Comparison of ENCODE assay signal across 14 mouse cellular contexts in genomic region chr10:108172817-108173563, GRCm38 (mm10). TPM values are rescaled to one million over a fixed set of nuclear protein-coding genes. Genes with fewer than 3 reads are reported as not detected.
DNase-seq lines count a peak whose midpoint lies in the region; ATAC-seq and TF ChIP-seq lines count a peak whose summit lies in the region.
"Had no signal": no experiment of that assay in that cellular context is flagged by ENCODE, and none has a peak within 500 bp of the region (broad histone marks: within the 10 kb centered on the region; RNA-seq: fewer than 3 reads in every experiment).

No protein-coding gene starts in this region.

- no peak overlapping the region for H3K4me2 ChIP-seq in neural tube, embryonic 13.5 days
- no peak overlapping the region for H3K4me2 ChIP-seq in neural tube, embryonic 15.5 days
- H3K4me2 ChIP-seq: hindbrain, embryonic 13.5 days; neural tube, embryonic 12.5 days had no signal

- H3K36me3 ChIP-seq in neural tube, embryonic 13.5 days = no peaks in the 10 kb centered on the region
- H3K36me3 ChIP-seq in neural tube, embryonic 15.5 days = no peaks in the 10 kb centered on the region
- no peaks in the 10 kb centered on the region for H3K36me3 ChIP-seq in small intestine, adult 2 months (ENCODE audit: control insufficient read depth, insufficient read depth, low read length)
- H3K36me3 ChIP-seq in forebrain, embryonic 10.5 days (replicated peaks) = 0 out of 2 replicates have a peak, but pooled peaks cover 8% of the 10 kb centered on the region
- H3K36me3 ChIP-seq: hindbrain, embryonic 13.5 days; neural tube, embryonic 12.5 days had no signal

- TF ChIP-seq POLR2A in small intestine, adult 2 months (IDR thresholded peaks at IDR 0.05; ENCODE audit: low read depth, low read length) = no peak
- TF ChIP-seq POLR2A in cerebellum, adult 2 months (IDR thresholded peaks at IDR 0.05; ENCODE audit: borderline replicate concordance, insufficient read depth, low read length) = no peak

- ATAC-seq in neural tube, embryonic 13.5 days (ENCODE audit: low read depth) = no peak
- ATAC-seq in neural tube, embryonic 15.5 days (ENCODE audit: low FRiP score) = no peak
- ATAC-seq: activated CD4-positive, CD25-positive, alpha-beta regulatory T cell, adult 4 months; forebrain, embryonic 14.5 days had no signal

- 73% methylated on average over 6 of the region's 6 CpGs for WGBS in neural tube, embryonic 13.5 days
- 77% methylated on average over 6 of the region's 6 CpGs for WGBS in neural tube, embryonic 15.5 days
- WGBS in small intestine, adult 2 months = 32% methylated on average over 6 of the region's 6 CpGs
- WGBS in cerebellum, adult 2 months = 80% methylated on average over 6 of the region's 6 CpGs
- 80% methylated on average over 6 of the region's 6 CpGs for WGBS in forebrain, embryonic 10.5 days

- H3K4me1 ChIP-seq in neural tube, embryonic 13.5 days (replicated peaks) = peaks cover 25% of the 10 kb centered on the region
- H3K4me1 ChIP-seq in neural tube, embryonic 15.5 days = peaks cover 21% of the 10 kb centered on the region; the same call in 1 of the 2 replicates
- H3K4me1 ChIP-seq in small intestine, adult 2 months (ENCODE audit: control insufficient read depth, insufficient read depth, insufficient read length, low read length) = peaks cover 14% of the 10 kb centered on the region
- H3K4me1 ChIP-seq in cerebellum, adult 2 months (ENCODE audit: control insufficient read depth, insufficient read depth, low read length) = peaks cover 2% of the 10 kb centered on the region
- H3K4me1 ChIP-seq in forebrain, embryonic 10.5 days = peaks cover 6% of the 10 kb centered on the region
- H3K4me1 ChIP-seq: neural tube, embryonic 12.5 days had no signal

- H3K27ac ChIP-seq in neural tube, embryonic 13.5 days (replicated peaks) = 0 out of 2 replicates have a peak overlapping the region, but pooled peaks have one; percentile 5
- no peak overlapping the region for H3K27ac ChIP-seq in neural tube, embryonic 15.5 days (replicated peaks)
- H3K27ac ChIP-seq in small intestine, adult 2 months (ENCODE audit: insufficient read depth, low read depth, low read length) = peak overlapping the region; percentile 44
- no peak overlapping the region for H3K27ac ChIP-seq in cerebellum, adult 2 months (ENCODE audit: insufficient read depth, low read length)
- H3K27ac ChIP-seq in forebrain, embryonic 10.5 days = no peak overlapping the region
- H3K27ac ChIP-seq: hindbrain, embryonic 13.5 days; neural tube, embryonic 12.5 days had no signal

- no peaks in the 10 kb centered on the region for H3K27me3 ChIP-seq in neural tube, embryonic 13.5 days
- no peaks in the 10 kb centered on the region for H3K27me3 ChIP-seq in neural tube, embryonic 15.5 days (replicated peaks)
- H3K27me3 ChIP-seq in small intestine, adult 2 months (ENCODE audit: control insufficient read depth, insufficient read depth, low read length) = no peaks in the 10 kb centered on the region
- H3K27me3 ChIP-seq in cerebellum, adult 2 months (ENCODE audit: control insufficient read depth, insufficient read depth, low read length) = no peaks in the 10 kb centered on the region
- no peaks in the 10 kb centered on the region for H3K27me3 ChIP-seq in forebrain, embryonic 10.5 days (ENCODE audit: poor library complexity, severe bottlenecking)
- H3K27me3 ChIP-seq: hindbrain, embryonic 13.5 days; neural tube, embryonic 12.5 days had no signal

- DNase-seq in adrenal gland, postnatal 14 days = peak; percentile 21
- no peak for DNase-seq in adrenal gland, adult 8-10 months
- peak; percentile 28 for DNase-seq in heart, postnatal 4 days
- DNase-seq in cerebellum, adult 2 months = no peak
- DNase-seq in forebrain, embryonic 10.5 days (ENCODE audit: extremely low spot score, low spot score) = no peak
- DNase-seq: cerebellum, postnatal 36 days; kidney, postnatal 10 days had no signal

- H3K4me3 ChIP-seq in neural tube, embryonic 13.5 days = no peak overlapping the region
- H3K4me3 ChIP-seq in neural tube, embryonic 15.5 days (replicated peaks) = no peak overlapping the region
- H3K4me3 ChIP-seq in small intestine, adult 2 months (ENCODE audit: low read depth, low read length) = no peak overlapping the region
- H3K4me3 ChIP-seq in cerebellum, adult 2 months (replicated peaks; ENCODE audit: insufficient read depth, low read depth, low read length) = no peak overlapping the region
- no peak overlapping the region for H3K4me3 ChIP-seq in forebrain, embryonic 10.5 days
- H3K4me3 ChIP-seq: hindbrain, embryonic 13.5 days; neural tube, embryonic 12.5 days had no signal

- no peaks in the 10 kb centered on the region for H3K9me3 ChIP-seq in neural tube, embryonic 13.5 days
- H3K9me3 ChIP-seq in neural tube, embryonic 15.5 days (replicated peaks) = no peaks in the 10 kb centered on the region
- no peaks in the 10 kb centered on the region for H3K9me3 ChIP-seq in forebrain, embryonic 10.5 days
- H3K9me3 ChIP-seq: hindbrain, embryonic 13.5 days; neural tube, embryonic 12.5 days had no signal

- TF ChIP-seq CTCF in small intestine, adult 2 months (IDR thresholded peaks at IDR 0.05; ENCODE audit: extremely low read depth, insufficient read length, insufficient replicate concordance, low read depth, low read length) = no peak
- no peak for TF ChIP-seq CTCF in cerebellum, adult 2 months (IDR thresholded peaks at IDR 0.05; ENCODE audit: borderline replicate concordance, insufficient read depth, low read depth, low read length)

- H3K9ac ChIP-seq in neural tube, embryonic 13.5 days = no peak overlapping the region
- H3K9ac ChIP-seq in neural tube, embryonic 15.5 days (replicated peaks) = no peak overlapping the region
- H3K9ac ChIP-seq: hindbrain, embryonic 13.5 days; neural tube, embryonic 12.5 days had no signal

RNA-seq across cellular contexts. Expression of gene Ppp1r12a, which starts 11.0 kb away (rescaled TPM):
- total RNA-seq in adrenal gland, postnatal 14 days (2021) = 99.2 and 105 TPM in 2 replicates
- total RNA-seq in adrenal gland, adult 8-10 months (2022) = 100 to 1,000 TPM in 3 of 4 experiments, 10 to 100 TPM in 1; 98.3 to 130 (median 112) TPM
- 75.5 and 78.9 TPM in 2 replicates for polyA plus RNA-seq in neural tube, embryonic 13.5 days (2015; fragmentation: Nextera tagmentation; extraction: Ambion mirVana)
- 63.4 and 73.3 TPM in 2 replicates for polyA plus RNA-seq in neural tube, embryonic 15.5 days (2015; fragmentation: Nextera tagmentation; extraction: Ambion mirVana)
- 100 to 1,000 TPM; 173 to 182 TPM for total RNA-seq in heart, postnatal 4 days (2021)
- polyA plus RNA-seq in small intestine, adult 2 months (2012; rRNA removed) = 8.4 and 16.0 TPM in 2 replicates
- polyA plus RNA-seq in cerebellum, adult 2 months (2012; rRNA removed) = 60.6 and 61.1 TPM in 2 replicates
- 67.5 and 68.0 TPM in 2 replicates for polyA plus RNA-seq in forebrain, embryonic 10.5 days (2016; fragmentation: Nextera tagmentation; extraction: Ambion mirVana)

Comparison
In these comparisons a context has a peak if more than half of its experiments do, and no peak if none do; other contexts are left out.
1. DNase-seq: peak in adrenal gland, postnatal 14 days (single experiment) and heart, postnatal 4 days (single experiment); none in adrenal gland, adult 8-10 months (single experiment), cerebellum, adult 2 months (0 of 2) and forebrain, embryonic 10.5 days (single experiment).
2. H3K27ac ChIP-seq: peak in neural tube, embryonic 13.5 days (single experiment) and small intestine, adult 2 months (single experiment); none in neural tube, embryonic 15.5 days (single experiment), cerebellum, adult 2 months (single experiment) and forebrain, embryonic 10.5 days (single experiment).